Mouse (Mus musculus): Measurements from ENCODE around the gene Prr36. TPM values are rescaled to one million over a fixed set of nuclear protein-coding genes. Genes with fewer than 3 reads are reported as not detected.

Gene Prr36
- polyA plus RNA-seq, 2 experiments = 0.17 to 0.22 TPM

DNA sequence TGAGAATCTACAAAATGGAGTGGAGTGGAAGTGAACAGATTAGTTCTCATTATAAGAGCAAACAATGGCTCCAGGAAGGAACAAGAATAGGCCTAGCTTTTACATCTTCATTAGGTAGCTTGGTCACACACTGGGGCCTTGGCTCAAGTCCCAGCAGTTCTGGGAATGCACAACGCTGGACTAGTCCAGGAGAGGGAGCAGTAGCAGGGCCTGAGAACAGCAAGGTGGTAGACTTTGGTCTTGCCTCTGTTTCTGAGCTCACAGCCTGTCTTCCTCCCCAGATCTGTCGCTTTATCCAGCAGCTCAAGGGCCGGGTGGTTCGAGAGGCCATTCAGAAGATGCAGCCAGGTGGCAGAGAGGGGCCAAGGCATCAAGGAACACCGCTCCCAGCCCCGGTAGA, 36.7 kb upstream of the Prr36 start:
- TF ChIP-seq CTCF (IDR thresholded peaks at IDR 0.05; ENCODE audit: low read depth) (peak; percentile 48; the same call in 1 of the 2 replicates), EP300 (IDR thresholded peaks at IDR 0.05; ENCODE audit: low read depth) (no peak)
- H3K4me3 ChIP-seq (ENCODE audit: insufficient read depth in 1 of 2, low read depth in 2 of 2, low read length in 2 of 2) = peak overlapping the region in 1 of 2 experiments; percentile 63; a peak in 2 of 4 replicates
- ATAC-seq (ENCODE audit: insufficient read depth) (no peak), DNase-seq (ENCODE audit: low read depth in 3 of 3, low spot score in 3 of 3) (no peak)
- peaks cover 5% of the 10 kb centered on the region in 2 experiments for H3K4me1 ChIP-seq (replicated peaks; ENCODE audit: control insufficient read depth in 2 of 2, insufficient read depth in 2 of 2, low read length in 1 of 2)
- no peaks in the 10 kb centered on the region for H3K27me3 ChIP-seq (ENCODE audit: control insufficient read depth, insufficient read depth, low read length)
- WGBS (ENCODE audit: insufficient replicate concordance) = 76% methylated on average over 6 of the region's 6 CpGs
- H3K36me3 ChIP-seq (replicated peaks; ENCODE audit: control insufficient read depth, insufficient read depth, low read depth) = peaks cover 8% of the 10 kb centered on the region
- H3K9me3 ChIP-seq (ENCODE audit: control insufficient read depth, low read length) = no peaks in the 10 kb centered on the region
- no peak overlapping the region; the same call in 1 of the 2 replicates for H3K9ac ChIP-seq (replicated peaks)
- peak overlapping the region; percentile 65 for H3K4me2 ChIP-seq (ENCODE audit: low read depth)
- no peak overlapping the region for H3K27ac ChIP-seq

DNA sequence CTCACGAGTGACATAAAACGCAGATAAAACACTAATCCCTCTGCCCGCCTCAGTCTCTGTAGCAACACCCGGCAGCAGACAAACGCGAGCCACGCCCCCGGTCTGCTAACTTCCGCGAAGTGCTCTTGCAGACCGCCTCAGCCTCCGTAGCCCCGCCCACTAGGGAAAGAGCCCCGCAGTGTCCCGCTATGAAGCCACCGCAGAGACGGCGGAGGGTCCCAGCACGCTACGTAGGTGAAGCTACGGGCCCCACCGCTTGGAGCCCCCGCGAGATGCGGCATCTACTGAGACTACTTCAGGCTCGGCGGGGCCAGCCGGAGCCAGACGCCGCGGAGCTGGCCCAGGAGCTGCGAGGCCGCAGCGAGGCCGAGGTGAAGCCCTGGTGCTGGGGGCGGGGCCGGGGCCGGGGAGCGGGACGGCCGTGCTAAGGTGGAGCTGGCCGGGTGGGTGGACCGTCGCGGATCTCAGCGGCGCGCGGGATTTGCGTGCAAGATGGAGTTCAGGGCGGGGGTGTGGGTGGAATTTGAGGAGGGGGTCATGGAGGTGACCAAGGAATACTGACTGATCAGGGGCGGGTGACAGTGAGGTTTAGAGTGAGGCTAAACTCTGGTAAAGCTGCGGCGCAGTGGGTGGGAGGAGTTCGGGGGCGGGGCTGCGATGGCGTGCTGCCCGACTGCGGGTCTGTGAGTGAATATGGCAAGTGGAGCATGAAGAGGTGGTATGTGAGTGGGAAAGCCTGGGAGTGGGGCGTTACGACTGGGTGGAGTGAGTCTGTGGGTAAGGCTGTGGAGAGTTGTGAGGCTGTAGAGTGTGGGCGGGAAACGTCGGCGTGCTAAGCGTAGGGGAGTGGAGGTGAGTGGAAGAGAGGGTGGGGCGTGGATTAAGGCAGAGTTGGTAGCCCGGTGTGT, 35.9 kb upstream of the Prr36 start, which contains the start of gene Snapc2:
Gene Snapc2, plus strand, starts transcription at position 147 of the 908 bp plus-strand sequence.
- Histone ChIP-seq H3K4me1 (replicated peaks; ENCODE audit: control insufficient read depth in 2 of 2, insufficient read depth in 2 of 2, low read length in 1 of 2) (peaks cover 5% of the 10 kb centered on the region in 2 experiments), H3K9ac (replicated peaks) (peak within 1 kb of the TSS; percentile 60), H3K36me3 (replicated peaks; ENCODE audit: control insufficient read depth, insufficient read depth, low read depth) (peaks cover 8% of the 10 kb centered on the region), H3K4me3 (ENCODE audit: insufficient read depth in 1 of 2, low read depth in 2 of 2, low read length in 2 of 2) (peak within 1 kb of the TSS; percentile 63 to 85), H3K27ac (peak within 1 kb of the TSS; percentile 2; the same call in 1 of the 2 replicates), H3K4me2 (ENCODE audit: low read depth) (peak within 1 kb of the TSS; percentile 65), H3K9me3 (ENCODE audit: control insufficient read depth, low read length) (no peaks in the 10 kb centered on the region), H3K27me3 (ENCODE audit: control insufficient read depth, insufficient read depth, low read length) (no peaks in the 10 kb centered on the region)
- WGBS (ENCODE audit: insufficient replicate concordance) = under 1% methylated on average over 69 of the region's 69 CpGs
- TF ChIP-seq CTCF (IDR thresholded peaks at IDR 0.05; ENCODE audit: low read depth) (no peak), EP300 (IDR thresholded peaks at IDR 0.05; ENCODE audit: low read depth) (no peak)
- DNase-seq (ENCODE audit: low read depth in 3 of 3, low spot score in 3 of 3) = peak; percentile 87 to 94 (median 94)
- ATAC-seq (ENCODE audit: insufficient read depth) = peak; percentile 94

DNA sequence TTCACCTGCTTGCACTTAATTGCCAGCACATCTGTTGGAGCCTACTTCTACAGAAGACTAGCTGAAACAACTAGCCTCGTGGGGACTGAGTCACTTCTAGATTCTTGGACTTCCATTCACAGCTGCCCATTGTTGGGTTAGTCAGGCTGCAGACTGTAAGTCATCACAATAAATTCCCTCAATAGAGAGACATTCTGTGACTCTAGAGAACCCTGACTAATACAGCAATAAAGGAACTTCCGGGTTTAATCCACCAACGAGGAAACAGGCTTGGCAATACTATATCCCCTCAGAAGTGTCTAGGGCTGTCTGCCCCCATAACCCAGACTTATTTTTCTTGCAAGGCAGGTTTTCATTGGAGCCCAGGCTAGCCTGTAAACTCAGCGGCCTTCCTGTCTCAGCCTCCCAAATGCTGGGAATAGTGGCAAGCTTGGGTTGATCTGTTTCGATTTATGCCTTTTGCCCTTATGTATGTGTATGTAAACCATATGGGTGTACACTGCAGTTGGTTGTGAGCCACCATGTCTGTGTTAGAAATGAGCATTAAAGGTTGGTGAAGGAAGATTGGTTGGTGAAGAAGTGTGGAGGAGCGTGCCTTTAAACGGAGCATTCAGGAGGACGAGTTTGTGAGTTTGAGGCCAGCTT, 35.0 kb upstream of the Prr36 start:
- Histone ChIP-seq H3K27ac (no peak overlapping the region), H3K36me3 (replicated peaks; ENCODE audit: control insufficient read depth, insufficient read depth, low read depth) (peaks cover 8% of the 10 kb centered on the region), H3K4me1 (replicated peaks; ENCODE audit: control insufficient read depth in 2 of 2, insufficient read depth in 2 of 2, low read length in 1 of 2) (peaks cover 5% of the 10 kb centered on the region in 2 experiments), H3K27me3 (ENCODE audit: control insufficient read depth, insufficient read depth, low read length) (no peaks in the 10 kb centered on the region), H3K4me3 (ENCODE audit: insufficient read depth in 1 of 2, low read depth in 2 of 2, low read length in 2 of 2) (peak overlapping the region; percentile 56 to 63), H3K9me3 (ENCODE audit: control insufficient read depth, low read length) (no peaks in the 10 kb centered on the region), H3K4me2 (ENCODE audit: low read depth) (peak overlapping the region; percentile 65), H3K9ac (replicated peaks) (peak overlapping the region; percentile 48)
- no peak for ATAC-seq (ENCODE audit: insufficient read depth)
- 32% methylated on average over 8 of the region's 8 CpGs for WGBS (ENCODE audit: insufficient replicate concordance)
- no peak for DNase-seq (ENCODE audit: low read depth in 3 of 3, low spot score in 3 of 3)
- TF ChIP-seq CTCF (IDR thresholded peaks at IDR 0.05; ENCODE audit: low read depth) (no peak), EP300 (IDR thresholded peaks at IDR 0.05; ENCODE audit: low read depth) (no peak)

DNA sequence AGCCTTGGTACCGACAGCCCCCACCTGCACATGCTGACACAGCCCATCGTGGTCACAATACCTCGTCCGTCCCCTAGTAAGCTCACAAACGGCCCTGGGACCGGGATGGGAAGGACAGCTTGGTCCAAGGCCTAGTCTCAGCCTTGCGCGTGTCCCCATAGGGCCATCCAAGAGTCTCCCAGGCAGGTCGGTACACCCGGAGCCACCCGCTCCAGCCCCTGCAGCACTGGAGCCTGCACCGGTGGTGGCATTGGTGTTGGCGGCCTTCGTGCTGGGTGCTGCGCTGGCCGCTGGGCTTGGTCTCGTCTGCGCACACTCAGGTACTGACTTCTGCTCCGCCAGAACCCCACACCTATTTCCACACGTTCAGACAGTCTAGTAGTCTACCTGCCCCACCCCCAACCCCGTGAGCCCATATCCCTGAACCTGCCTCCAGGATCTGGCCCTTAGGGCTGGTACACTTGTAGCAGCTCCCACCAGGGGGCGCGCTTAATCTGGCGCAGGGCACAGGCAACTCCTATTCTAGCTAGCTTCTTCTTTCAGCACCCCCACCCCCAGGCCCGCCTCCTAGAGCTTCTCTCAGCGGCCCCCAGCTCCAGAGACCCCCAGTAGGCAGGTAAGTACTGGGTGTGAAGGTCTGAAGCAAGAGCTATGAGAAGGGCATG, 33.2 kb upstream of the Prr36 start:
- Histone ChIP-seq H3K27ac (no peak overlapping the region), H3K27me3 (ENCODE audit: control insufficient read depth, insufficient read depth, low read length) (no peaks in the 10 kb centered on the region), H3K9ac (replicated peaks) (no peak overlapping the region), H3K9me3 (ENCODE audit: control insufficient read depth, low read length) (no peaks in the 10 kb centered on the region), H3K4me2 (ENCODE audit: low read depth) (no peak overlapping the region), H3K4me1 (replicated peaks; ENCODE audit: control insufficient read depth in 2 of 2, insufficient read depth in 2 of 2, low read length in 1 of 2) (peaks cover 5% of the 10 kb centered on the region in 2 experiments), H3K36me3 (replicated peaks; ENCODE audit: control insufficient read depth, insufficient read depth, low read depth) (peaks cover 12% of the 10 kb centered on the region), H3K4me3 (ENCODE audit: insufficient read depth in 1 of 2, low read depth in 2 of 2, low read length in 2 of 2) (no peak overlapping the region)
- TF ChIP-seq CTCF (IDR thresholded peaks at IDR 0.05; ENCODE audit: low read depth) (peak; percentile 95), EP300 (IDR thresholded peaks at IDR 0.05; ENCODE audit: low read depth) (no peak)
- DNase-seq (ENCODE audit: low read depth in 3 of 3, low spot score in 3 of 3) = peak in 2 of 3 experiments; percentile 55 to 61
- WGBS (ENCODE audit: insufficient replicate concordance) = 38% methylated on average over 26 of the region's 26 CpGs
- ATAC-seq (ENCODE audit: insufficient read depth) = no peak

Measured in liver, embryonic 14.5 days (tissue).